Mouse (Mus musculus) liver, adult 2 months (tissue): ENCODE data around the gene Aarsd1. TPM values are rescaled to one million over a fixed set of nuclear protein-coding genes. Genes with fewer than 3 reads are reported as not detected.
A peak's percentile ranks its signal among the peaks of the same experiment; 100 is the strongest.
"Not testable (repeated sequence)": the region's sequence is repeated elsewhere in the genome, so short reads cannot be mapped to it uniquely, and the experiment has no call there.

Source experiments
- DNase-seq: peaks from one replicate; pipeline ENCODE4 v3.0.0-alpha.2; 2011; ENCODE audit warnings: low read depth, low spot score; ENCODE audit errors: extremely low read depth
- H3K27ac ChIP-seq: fragments of 200-500 bp; replicated peaks from 2 replicates; pipeline ENCODE4 v1.5.1; 2012; ENCODE audit warnings: low read depth, mild to moderate bottlenecking, control low read depth, inconsistent platforms, low read length; ENCODE audit not compliant: insufficient read depth
- H3K27me3 ChIP-seq: fragments of 200-500 bp; 2 replicates; pipeline ENCODE4 v1.6.1; 2012; ENCODE audit warnings: mild to moderate bottlenecking, moderate library complexity, low read length, inconsistent platforms; ENCODE audit not compliant: control insufficient read depth, insufficient read depth
- H3K36me3 ChIP-seq: fragments of 200-500 bp; 2 replicates; pipeline ENCODE4 v1.6.1; 2012; ENCODE audit warnings: low read length, inconsistent platforms; ENCODE audit not compliant: control insufficient read depth, insufficient read depth
- H3K4me1 ChIP-seq: fragments of 200-500 bp; 2 replicates; pipeline ENCODE4 v1.6.1; 2011; ENCODE audit warnings: low read length; ENCODE audit not compliant: control insufficient read depth, insufficient read depth
- H3K4me3 ChIP-seq: fragments of 200-500 bp; 2 replicates; pipeline ENCODE4 v1.5.1; 2011; ENCODE audit warnings: low read depth, mild to moderate bottlenecking, control low read depth, low read length, moderate library complexity; ENCODE audit not compliant: insufficient read depth
- H3K79me2 ChIP-seq: fragments of 200-500 bp; 2 replicates; pipeline ENCODE4 v1.6.1; 2012; ENCODE audit warnings: inconsistent platforms, mild to moderate bottlenecking, low read length, moderate library complexity; ENCODE audit not compliant: control insufficient read depth, insufficient read depth
- H3K9ac ChIP-seq: fragments of 200-500 bp; 2 replicates; pipeline ENCODE4 v1.6.1; 2012; ENCODE audit warnings: low read depth, mild to moderate bottlenecking, control low read depth, inconsistent platforms, low read length
- CTCF ChIP-seq: fragments of 200-500 bp; IDR thresholded peaks from 2 replicates; pipeline ENCODE4 v1.5.1; 2011; ENCODE audit warnings: low read depth, low read length, control low read depth
- POLR2A ChIP-seq: fragments of 200-500 bp; IDR thresholded peaks from 2 replicates; pipeline ENCODE4 v1.6.1; 2011; ENCODE audit warnings: low read length, control low read depth; ENCODE audit not compliant: insufficient read depth; ENCODE audit errors: extremely low read depth
- WGBS: fragments of 180-500 bp; shearing (Covaris S2); methylation state at CpG from one replicate; pipeline ENCODE4 v1.1.7; 2018; 5-methylcytosine and 5-hydroxymethylcytosine counted together
- polyA plus RNA-seq: library from polyadenylated mRNA; depleted of rRNA; stranded (reverse); fragments of >200 nt; gene quantifications from 2 replicates; pipeline ENCODE4 v1.2.3, GENCODE M21; 2012
- total RNA-seq: library from RNA; depleted of rRNA; stranded (reverse); fragments of >200 nt; gene quantifications from 2 replicates; pipeline ENCODE4 v1.2.3, GENCODE M21; 2014

The Aarsd1 gene
- total and polyA plus RNA-seq, 2 experiments = 19.8 to 22.2 TPM

DNA sequence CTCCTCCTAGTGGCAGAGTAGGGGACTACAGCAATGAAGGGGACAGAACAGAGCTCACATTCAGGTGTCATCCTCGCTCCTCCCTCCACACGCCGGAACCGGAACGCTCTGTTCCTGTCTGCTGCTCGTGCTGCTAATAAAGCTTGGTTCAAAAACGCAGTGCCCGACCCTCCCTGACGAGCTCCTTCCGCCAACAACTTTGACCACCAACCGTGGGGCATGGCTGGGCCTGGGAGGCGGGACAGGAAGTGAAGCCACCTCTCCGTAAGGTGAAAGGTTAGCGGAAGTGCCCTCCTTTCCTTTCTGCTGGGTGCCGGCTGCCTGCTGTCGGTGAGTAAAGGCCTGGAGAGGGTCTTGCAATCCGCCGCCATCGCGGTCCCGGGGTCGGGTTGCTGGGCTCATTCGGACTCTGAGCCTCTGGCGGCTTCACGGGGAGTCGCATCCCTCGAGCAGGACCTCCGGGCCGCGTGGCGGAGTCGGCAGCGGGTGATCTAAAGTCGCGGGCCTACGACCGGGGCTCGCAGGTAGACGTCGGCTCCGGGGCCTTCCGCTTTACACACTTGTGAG, 24.8 kb upstream of the Aarsd1 start, which contains the start of gene Rpl27:
Rpl27 (plus strand) TSS at position 172 of the 567 bp plus-strand sequence.
- DNase-seq = peak; percentile 99
- Histone ChIP-seq H3K4me3 (peak within 1 kb of the TSS; percentile 77), H3K36me3 (peaks cover 17% of the 10 kb centered on the region), H3K79me2 (peaks cover 8% of the 10 kb centered on the region; the same call in 1 of the 2 replicates), H3K4me1 (peaks cover 10% of the 10 kb centered on the region), H3K27me3 (no peaks in the 10 kb centered on the region), H3K27ac (peak within 1 kb of the TSS; percentile 59), H3K9ac (peak within 1 kb of the TSS; percentile 82)
- TF ChIP-seq CTCF = peak; percentile 70
- peak; percentile 58; the same call in 1 of the 2 replicates for TF ChIP-seq POLR2A
- under 1% methylated on average over 42 of the region's 42 CpGs for WGBS

GRCm38 (mm10) chr11:101441450-101442126, 24.2 kb upstream of the Aarsd1 start:
- WGBS = 34% methylated on average over 15 of the region's 15 CpGs
- Histone ChIP-seq H3K9ac (peak overlapping the region; percentile 60; the same call in 1 of the 2 replicates), H3K4me3 (0 out of 2 replicates have a peak overlapping the region, but pooled peaks have one; percentile 15), H3K36me3 (peaks cover 17% of the 10 kb centered on the region), H3K4me1 (peaks cover 10% of the 10 kb centered on the region)
- not testable (repeated sequence) for H3K27me3 ChIP-seq, H3K79me2 ChIP-seq, DNase-seq, H3K27ac ChIP-seq

- H3K27ac ChIP-seq, H3K9ac ChIP-seq, H3K4me3 ChIP-seq, H3K36me3 ChIP-seq, H3K79me2 ChIP-seq, DNase-seq, H3K4me1 ChIP-seq, H3K27me3 ChIP-seq: not testable (repeated sequence)
- 52% methylated on average over 3 of the region's 3 CpGs for WGBS
These were observed 20.6 kb upstream of the Aarsd1 start for GRCm38 (mm10) chr11:101438006-101438405.

DNA sequence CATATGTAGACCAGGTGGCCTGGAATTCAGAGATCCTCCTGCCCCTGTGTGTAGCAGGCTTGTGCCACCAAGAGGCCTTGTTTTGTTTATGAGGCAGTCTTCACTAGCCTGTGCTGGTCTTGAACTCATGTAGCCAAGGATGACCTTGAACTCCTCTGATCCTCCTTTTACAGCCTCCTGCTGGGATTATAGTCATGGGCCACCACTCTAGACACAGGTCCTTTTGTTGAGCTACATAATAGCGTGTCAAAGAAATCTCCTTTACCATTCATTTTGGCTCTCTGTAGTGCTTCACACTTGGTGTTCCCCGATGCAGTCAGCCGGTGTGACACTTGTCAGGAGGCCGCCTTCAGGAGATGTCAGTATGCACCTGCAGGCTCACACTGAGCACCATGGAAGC, 19.5 kb upstream of the Aarsd1 start:
- TF ChIP-seq CTCF = no peak
- no peak for TF ChIP-seq POLR2A
- Histone ChIP-seq H3K4me3 (no peak overlapping the region), H3K36me3 (peaks cover 11% of the 10 kb centered on the region), H3K27me3 (no peaks in the 10 kb centered on the region), H3K9ac (no peak overlapping the region), H3K4me1 (no peaks in the 10 kb centered on the region), H3K27ac (no peak overlapping the region), H3K79me2 (no peaks in the 10 kb centered on the region)
- no peak for DNase-seq
- WGBS = 94% methylated on average over 4 of the region's 4 CpGs

- 80% methylated on average over 4 of the region's 4 CpGs for WGBS
- TF ChIP-seq CTCF = no peak
- TF ChIP-seq POLR2A = no peak
- peaks cover 18% of the 10 kb centered on the region for H3K36me3 ChIP-seq
These were observed 18.4 kb upstream of the Aarsd1 start for GRCm38 (mm10) chr11:101435831-101436230.

DNA sequence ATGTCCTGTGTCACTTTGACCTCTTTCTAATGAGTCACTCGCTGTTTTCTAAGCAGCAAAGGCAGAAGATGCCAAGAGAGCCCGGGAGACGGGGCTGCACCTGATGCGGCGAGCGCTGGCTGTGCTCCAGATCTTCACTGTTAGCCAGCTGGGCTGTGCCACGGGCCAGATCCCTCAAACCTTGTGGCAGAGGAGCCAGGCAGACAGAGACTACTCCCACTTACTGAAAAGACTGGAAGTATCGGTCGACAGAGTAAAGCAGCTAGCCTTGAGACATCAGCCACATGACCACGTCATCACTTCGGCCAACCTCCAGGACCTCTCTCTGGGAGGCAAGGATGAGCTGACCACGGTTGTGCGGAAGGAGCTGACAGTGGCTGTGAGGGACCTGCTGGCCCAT, 16.0 kb upstream of the Aarsd1 start:
- Histone ChIP-seq H3K27me3 (no peaks in the 10 kb centered on the region), H3K79me2 (no peaks in the 10 kb centered on the region; the same call in 1 of the 2 replicates), H3K4me1 (no peaks in the 10 kb centered on the region), H3K36me3 (peaks cover 24% of the 10 kb centered on the region), H3K27ac (no peak overlapping the region), H3K4me3 (no peak overlapping the region), H3K9ac (no peak overlapping the region)
- WGBS = 78% methylated on average over 13 of the region's 13 CpGs
- TF ChIP-seq POLR2A (no peak), CTCF (no peak)
- DNase-seq = no peak

More at GRCm38 (mm10) chr11:101435831-101436230, 18.4 kb upstream of the Aarsd1 start:
- no peak for DNase-seq
- H3K27me3 ChIP-seq = no peaks in the 10 kb centered on the region
- no peaks in the 10 kb centered on the region for H3K4me1 ChIP-seq
- H3K27ac ChIP-seq = no peak overlapping the region
- H3K4me3 ChIP-seq = no peak overlapping the region
- no peaks in the 10 kb centered on the region for H3K79me2 ChIP-seq
- no peak overlapping the region for H3K9ac ChIP-seq
